Mouse (Mus musculus) thymus, postnatal 0 days (tissue): ENCODE measurements around the gene Gm20792. TPM values are rescaled to one million over a fixed set of nuclear protein-coding genes. Genes with fewer than 3 reads are reported as not detected.
"Not testable (repeated sequence)": the region's sequence is repeated elsewhere in the genome, so short reads cannot be mapped to it uniquely, and the experiment has no call there.

Experiments
- DNase-seq: peaks from one replicate; pipeline ENCODE4 v3.0.0-alpha.2; 2015; ENCODE audit warnings: low spot score
- polyA plus RNA-seq: library from polyadenylated mRNA; unstranded; fragments of >200 nt; fragmentation: Nextera tagmentation; extraction: Ambion mirVana; gene quantifications from 2 replicates; pipeline ENCODE4 v1.2.1, GENCODE M21; 2015

Gm20792 gene
- not detected in 2 replicates for polyA plus RNA-seq

GRCm38 (mm10) chrY:48311555-48311954 lies at the start of gene Gm20792:
Gene Gm20792 (plus strand): TSS chrY:48311855.
- DNase-seq: not testable (repeated sequence)
